Mouse (Mus musculus) thymus, postnatal 36 days (tissue): ENCODE results near the gene Mpp3.

Source experiments
- DNase-seq, 2 experiments: peaks; one replicate each; pipeline ENCODE4 v3.0.0; 2022; ENCODE audit warnings: mixed read lengths in 2 of 2

The Mpp3 gene

DNA sequence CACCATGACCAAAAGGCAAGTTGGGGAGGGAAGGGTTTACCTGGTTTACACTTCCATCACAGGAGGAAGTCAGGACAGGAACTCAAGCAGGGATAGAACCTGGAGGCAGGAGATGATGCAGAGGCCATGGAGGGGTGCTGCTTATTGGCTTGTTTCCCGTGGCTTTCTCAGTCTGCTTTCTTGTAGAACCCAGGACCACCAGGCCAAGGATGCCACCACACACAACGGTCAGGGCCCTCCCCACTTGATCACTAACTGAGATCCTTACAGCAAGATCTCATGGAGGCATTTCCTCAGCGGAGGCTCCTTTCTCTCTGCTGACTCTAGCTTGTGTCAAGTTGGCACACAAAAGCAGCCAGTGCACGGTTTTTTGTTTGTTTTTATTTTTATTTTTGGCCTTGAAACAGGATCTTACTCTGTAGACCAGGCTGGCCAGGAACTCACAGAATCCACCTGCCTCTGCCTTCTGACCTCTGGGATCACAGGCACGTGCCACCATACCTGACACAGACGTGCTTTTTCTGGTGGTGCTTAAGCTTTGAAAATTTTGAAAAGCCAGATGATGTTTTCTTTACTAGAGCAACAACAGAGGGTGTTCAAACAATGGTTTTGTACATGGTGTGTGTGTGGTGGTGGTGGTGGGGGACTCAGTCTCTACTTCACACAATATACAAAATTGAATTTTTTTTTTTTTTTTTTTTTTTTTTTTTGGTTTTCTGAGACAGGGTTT is at the start of gene Mpp3:
Mpp3 (minus strand) TSS at position 375 of the 730 bp plus-strand sequence.
- no peak for DNase-seq

DNA sequence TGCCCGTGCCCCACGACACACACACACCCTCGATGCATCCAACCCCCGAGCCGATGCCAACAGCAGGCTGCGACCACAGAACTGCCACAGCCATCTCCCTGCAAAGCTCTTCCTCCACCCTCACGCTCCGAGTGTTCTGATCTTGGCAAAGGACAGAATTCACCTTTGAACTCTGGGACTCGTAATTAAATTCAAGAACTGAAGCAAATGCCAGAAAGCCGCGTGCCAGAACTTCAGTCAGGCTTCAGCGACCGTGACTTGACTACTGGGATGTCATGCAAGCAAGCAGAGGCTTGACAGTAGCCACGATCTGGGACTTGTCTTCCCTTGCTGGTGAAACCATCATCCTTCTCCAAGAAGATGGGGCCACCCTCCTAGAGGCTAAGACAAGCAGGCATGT is 45.5 kb upstream of the Mpp3 start:
- no peak for DNase-seq

DNA sequence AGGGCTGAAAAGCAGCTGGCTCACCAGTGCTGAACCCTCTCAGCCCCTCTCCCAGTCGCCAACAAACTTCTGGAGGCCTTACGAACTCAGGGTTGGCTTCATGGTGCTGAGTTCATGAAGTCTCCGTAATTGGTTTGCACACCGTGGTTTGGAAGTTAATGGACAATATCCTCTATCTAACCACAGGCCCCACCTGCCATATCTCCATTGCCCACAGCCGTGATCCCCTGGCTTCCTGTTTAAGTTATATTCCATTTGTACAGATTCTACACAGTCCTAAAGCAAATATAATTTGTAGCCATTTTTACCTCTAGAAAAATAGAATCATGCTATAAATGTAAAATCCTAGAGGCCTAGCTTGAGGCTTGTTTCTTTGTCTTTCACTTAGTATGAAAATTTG is 44.5 kb upstream of the Mpp3 start:
- no peak for DNase-seq

DNA sequence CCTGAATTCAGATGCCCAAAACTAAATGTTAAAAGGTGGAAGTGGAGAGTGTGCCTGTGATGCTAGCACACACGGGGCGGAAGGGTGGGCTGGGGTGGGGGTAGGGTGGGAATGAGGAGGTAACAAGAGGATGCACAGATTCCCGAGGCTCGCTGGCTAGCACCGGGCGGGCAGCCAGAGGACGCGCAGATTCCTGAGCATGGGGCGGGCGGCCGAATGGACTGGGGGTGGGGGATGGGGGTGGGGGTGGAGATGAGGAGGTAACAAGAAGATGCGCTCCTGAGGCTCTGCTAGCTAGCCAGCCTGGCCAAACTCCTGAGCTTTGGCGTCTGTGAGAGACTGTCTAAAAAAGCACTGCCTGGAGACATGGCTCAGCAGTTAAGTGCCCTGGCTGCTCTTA is 42.2 kb upstream of the Mpp3 start:
- DNase-seq: no peak

DNA sequence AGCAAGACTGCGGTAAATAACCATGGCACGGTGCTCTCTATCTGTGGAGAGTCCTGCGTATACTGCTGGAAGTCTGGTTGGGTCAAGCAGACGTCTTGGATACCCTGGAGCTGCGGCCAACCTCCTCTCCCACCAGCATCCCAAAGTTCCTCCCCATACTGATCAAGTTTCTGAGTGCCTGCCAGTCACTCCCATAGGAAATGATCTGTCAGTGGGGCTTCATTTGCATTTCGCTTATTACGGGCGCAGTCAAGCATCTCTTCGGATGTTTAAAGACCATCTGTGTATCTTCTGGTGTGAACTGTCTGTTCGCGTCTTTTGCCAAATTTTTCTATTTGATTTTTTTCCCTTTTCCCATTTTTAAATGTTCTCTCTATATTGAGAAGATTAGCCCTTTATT is 41.4 kb upstream of the Mpp3 start:
- DNase-seq: no peak

DNA sequence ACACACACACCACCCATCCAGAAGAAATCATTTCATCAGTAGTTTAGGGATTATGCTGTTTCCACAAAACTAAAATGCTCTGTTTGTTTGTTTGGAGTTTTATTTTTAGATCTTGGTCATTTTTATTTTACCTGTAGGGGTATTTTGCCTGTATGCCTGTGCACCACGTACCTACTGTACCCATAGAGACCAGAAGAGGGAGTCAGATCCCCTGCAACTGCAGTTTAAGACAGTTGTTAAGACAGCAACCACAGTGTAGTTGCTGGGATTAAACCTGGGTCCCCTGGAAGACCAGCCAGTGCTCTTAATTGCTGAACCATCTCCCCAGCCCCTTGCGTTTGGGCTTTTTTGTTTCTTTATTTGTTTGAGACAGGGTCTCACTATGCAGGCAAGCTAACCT is 40.7 kb upstream of the Mpp3 start:
- no peak for DNase-seq

DNA sequence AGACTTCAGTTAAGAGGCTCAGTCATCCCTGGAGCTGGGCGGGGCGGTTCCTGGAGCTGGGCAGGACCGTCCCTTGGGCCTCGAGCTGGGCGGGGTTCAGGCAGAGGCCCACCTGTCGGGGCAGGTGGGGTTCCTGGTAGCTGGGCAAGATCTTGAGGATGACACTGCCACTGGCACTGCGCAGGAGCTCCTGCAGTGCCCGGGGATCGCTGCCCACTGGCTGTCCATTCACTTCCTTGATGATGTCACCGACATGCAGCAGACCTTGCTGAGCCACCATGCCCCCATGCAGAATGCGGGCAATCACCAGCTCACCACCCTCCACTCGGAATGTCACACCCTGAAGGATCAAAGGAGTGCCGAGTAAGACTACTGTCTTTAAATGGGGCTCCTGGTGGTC is 34.8 kb upstream of the Mpp3 start:
- DNase-seq: no peak

DNA sequence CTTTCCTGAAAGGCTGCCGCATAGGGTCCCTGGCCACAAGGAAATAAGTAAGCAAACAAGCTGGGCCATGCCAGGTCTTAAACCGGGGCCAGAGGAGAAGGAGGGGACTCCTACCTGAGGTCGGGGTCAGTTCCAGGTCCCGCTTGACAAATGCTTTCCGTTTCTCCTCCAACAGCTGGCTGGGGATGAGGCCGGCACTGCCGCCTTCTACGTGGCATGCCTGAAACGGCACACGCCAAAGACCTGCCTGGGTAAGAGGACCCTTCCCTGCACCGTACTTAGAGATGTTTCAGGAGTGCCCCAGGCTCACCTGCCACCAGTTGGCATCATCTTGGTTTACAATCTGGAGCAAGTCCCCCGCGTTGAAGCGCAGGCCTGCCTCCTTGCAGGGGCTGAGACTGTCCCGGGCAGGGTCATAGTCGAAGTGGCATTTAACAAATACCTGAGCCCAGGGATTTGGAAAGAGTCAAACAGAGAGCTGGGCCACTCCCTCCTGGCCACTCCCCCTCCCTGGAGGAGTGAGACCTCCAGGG is 33.7 kb upstream of the Mpp3 start:
- DNase-seq: no peak

DNA sequence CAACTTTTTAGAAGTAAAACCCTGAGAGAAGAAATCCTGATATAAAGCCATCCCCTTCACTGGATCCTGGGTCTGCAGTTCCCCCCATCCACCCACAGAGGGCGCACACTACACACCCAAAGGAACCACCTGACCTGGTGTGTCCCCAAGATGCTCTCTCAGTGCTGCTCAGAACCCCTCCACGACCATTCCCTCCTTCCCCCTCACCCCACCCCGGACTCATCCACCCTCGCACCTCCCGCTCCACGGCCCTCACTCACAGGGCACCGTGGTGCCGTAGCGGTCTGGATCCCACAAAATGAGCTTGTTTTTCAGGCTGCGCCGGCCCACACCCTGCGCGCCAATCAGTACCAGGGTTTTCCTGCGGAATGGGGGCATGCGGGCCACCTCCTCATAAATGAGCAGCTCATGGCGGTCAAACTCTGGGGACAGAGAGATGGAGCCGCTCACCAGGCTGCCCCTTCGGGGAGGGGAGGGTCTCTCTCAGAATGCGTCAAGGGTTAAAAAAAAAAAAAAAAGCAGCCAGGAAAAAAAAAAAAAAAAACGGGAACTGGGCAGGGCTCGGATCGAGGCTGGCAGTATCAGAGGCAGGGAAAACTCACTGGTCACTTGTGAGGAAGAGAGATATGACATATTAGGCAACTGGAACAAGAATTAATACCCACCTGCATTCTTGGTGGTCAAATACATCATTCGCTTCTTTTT is 33.1 kb upstream of the Mpp3 start:
- DNase-seq: peak; percentile 52 to 54

DNA sequence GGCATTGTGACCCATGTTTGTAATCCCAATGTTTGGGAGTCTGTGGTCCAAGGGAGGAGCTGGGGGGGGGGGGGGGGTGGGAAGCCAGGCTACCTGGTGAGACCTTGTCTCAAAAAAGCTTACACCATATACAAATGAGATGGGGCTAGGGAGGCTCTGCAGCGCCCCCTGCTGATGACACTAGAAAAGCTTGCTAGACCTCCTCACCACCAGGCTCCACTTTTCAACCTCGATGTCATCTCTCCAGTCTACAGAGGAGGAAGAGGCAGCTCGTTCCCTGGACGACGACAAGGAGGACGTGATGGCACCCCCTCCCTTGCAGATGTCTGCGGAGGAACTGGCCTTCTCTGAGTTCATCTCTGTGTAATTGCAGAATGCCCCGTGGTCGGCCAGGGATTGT is 25.6 kb upstream of the Mpp3 start:
- DNase-seq: peak; percentile 12 to 21

DNA sequence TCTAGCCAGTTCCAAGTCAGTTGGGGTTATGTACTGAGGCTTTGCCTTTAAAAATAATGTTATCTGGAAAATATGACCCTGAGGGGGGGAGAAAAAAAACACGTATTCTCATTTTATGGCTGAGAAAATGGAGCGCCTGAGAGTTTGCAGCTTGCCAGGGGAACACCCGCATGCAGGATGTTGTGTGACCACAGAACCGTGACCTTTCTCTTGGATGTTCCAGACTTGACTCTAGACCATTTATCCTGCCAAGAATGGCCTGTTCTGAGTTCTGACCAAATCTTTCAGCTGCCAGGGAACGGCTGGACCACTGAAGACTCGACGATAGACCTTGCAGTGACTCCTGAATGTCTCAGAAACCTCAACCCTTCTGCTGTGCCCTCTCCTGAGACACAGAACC is 24.9 kb upstream of the Mpp3 start:
- DNase-seq: no peak

DNA sequence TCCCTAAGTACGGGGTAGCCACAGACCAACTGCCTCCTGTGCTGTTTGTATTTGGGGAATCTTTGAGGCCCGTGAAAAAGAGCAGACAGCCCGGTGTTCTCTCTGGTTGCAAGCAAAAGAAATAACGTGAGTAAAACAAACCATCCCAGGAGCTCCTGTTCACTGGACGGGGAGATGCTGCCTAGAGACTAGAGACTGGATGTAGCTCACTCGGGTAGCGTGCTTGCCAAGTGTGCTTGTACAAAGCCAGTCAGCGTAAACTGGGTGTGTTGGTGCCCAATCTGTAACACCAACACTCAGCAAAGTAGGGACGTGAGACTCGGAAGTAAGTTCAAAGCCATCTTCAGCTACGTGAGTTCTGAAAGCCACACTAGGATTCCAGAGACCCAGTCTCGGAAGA is 24.4 kb upstream of the Mpp3 start:
- no peak for DNase-seq

DNA sequence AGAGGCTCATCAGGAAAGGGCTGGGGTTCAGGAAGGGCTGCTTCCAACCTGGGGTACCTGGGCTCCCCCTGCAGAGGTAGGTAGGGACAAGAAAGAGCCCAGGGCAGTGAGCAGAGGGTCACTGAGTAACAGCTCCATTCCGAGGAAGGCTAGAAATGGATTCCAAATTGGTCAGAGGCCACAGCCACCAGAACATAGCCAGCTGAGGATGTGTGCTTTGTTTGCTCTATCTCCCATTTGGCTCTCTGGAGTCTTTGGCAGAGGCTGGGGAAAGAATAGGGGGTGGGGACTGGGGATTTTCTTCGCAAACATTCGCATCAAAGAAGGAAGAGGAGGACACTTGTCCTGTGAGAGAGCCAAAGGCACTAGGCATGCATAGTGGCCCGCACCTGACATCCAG is 23.7 kb upstream of the Mpp3 start:
- no peak for DNase-seq

DNA sequence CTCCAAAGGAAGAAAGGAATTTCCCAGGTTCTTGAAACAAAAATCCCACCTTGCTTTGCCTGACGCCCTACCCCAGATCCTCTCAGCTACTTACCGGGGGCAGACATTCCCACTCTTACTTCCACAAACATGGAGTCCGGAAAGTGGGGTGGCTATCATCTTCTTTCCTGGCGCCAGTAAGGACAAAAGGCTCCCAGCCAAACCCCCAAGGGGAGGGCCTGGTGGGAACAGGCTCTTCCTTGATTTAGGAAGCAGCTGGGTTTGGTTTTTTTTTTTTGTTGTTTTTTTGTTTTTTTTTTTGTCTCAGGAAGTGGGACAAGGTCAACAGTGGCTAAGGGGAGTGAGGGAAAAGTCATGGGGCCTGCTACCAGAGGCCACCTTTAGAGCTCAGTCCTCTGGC is 23.3 kb upstream of the Mpp3 start:
- no peak for DNase-seq

DNA sequence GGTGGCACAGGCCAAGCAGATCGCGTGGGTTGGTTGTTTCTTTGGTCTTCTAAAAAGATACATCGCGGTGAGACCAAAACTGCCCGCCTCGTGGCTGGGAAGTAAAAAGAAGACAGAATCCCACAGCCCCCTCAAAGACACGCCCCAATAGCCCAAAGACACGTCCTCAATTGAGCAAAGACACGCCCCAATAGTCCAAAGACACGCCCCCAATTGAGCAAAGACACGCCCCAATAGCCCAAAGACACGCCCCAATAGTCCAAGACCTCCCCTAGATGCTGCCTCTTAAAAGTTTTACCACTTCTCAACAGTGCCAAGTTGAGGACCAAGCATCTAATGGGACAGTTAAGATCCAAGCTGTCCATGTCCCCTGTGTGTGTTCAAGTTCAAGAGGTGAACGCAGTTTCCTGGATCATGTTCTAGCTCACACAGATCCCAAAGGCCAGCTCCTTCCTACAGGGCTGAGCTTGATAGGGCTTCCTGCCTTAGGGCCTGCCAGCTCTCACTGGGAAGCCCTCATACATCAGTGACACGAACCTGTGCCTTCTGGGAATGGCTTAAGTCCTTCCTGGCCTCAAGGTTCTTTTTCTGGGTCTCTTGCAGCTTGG is 21.7 kb upstream of the Mpp3 start:
- DNase-seq: no peak

DNA sequence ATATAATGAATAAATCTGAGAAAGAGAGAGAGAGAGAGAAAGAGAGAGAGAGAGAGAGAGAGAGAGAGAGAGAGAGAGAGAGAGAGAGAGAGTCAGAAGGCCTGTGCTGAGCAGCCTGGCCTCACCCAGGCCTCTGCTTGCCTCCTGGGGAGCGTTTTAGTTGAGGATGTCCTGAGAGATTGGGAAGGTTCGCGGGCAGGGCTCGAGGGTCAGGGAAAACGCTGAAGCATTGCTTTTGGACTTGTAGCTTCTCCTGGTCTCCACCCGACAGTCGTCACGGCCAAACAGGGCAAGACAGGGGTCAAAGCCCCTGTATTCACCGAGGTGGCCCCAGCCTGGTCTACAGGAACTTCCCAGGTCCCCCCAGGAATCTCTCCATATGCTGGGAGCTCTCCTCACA is 18.3 kb upstream of the Mpp3 start:
- no peak for DNase-seq

DNA sequence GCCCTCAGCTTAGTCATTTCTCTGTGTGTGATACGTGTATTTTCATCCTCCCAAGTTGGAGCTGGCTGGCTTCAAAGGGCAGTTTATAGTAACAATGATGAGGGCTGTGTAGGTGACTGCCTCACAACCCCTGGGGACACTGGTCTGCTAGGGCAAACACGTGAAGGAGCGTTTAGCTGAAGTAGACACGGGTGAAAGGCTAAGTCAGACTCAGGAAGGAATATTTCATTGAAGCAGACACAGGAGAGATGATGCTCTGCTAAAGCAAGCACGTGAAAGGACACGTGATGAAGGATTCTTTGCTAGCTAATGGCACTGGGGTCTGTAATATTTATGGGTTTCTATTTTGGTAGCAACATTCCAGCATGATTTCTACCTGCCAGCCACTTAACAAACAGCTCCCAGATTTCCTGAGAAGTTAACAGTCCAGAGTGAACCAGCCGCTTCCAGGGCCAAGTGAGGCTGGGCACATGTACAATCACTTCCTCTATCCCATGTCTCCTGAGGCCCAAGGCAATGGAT is 16.5 kb upstream of the Mpp3 start:
- DNase-seq: no peak

DNA sequence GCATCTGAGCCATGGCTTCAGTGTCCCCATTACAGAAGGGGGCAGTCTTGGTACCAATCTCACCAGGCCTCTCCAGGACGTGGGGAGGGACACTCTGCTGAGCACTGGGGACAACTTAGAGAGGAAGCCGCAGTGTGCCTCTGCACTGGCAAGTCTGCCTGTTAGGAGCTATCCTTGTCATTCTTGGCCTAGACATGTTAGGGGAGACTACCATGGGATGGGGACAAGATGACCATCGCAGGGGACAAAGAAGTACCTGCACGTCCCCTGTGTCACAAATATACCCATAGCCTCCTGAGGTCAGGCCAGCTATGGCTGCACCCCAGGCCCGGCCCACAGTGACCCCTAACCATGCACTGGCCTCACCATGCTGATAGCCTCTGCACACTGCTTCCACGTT is 15.1 kb upstream of the Mpp3 start:
- no peak for DNase-seq

DNA sequence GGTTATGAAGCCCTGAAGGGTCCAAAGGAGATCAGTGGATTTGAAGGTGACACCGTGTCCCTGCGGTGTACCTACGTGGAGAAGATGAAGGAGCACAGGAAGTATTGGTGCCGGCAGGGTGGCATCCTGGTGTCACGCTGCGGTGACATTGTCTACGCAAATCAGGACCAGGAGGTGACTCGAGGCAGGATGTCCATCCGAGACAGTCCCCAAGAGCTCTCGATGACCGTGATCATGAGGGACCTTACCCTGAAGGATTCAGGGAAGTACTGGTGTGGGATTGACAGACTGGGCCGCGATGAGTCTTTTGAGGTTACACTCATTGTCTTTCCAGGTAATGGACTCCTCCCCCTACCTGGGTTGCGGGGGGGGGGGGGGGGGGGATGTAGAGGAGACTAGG is 14.7 kb upstream of the Mpp3 start:
- no peak for DNase-seq

DNA sequence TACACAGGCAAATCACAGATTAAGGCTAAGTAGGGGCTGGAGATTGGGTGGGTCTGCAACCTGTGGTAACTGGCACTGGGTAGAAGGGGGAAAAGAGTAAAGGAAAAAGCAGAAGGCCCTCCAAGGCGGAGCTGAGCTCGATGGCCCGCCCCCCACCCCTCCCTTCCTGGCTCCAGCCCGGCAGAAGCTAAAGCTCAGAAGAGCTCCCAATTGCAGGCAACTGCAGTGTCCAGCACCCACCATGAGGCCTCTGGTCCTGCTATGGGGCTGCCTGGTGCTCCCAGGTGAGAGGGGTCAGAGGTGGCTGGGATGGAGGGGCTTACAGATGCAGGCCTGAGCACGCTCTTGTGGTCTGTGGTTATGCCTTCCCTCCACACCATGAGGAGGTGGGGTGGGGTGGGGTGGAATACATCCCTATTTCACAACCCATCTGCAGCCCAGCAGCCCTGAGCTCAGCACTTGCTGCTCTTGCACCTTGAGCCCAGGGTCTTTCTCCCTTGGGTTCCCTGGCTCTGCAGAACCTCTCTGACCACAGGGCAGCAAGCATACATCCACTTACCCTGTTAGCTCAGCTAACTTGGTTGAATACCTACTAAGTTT is 13.2 kb upstream of the Mpp3 start, which contains the start of gene Cd300lg:
Cd300lg (plus strand) TSS at position 160 of the 600 bp plus-strand sequence.
- DNase-seq: no peak

DNA sequence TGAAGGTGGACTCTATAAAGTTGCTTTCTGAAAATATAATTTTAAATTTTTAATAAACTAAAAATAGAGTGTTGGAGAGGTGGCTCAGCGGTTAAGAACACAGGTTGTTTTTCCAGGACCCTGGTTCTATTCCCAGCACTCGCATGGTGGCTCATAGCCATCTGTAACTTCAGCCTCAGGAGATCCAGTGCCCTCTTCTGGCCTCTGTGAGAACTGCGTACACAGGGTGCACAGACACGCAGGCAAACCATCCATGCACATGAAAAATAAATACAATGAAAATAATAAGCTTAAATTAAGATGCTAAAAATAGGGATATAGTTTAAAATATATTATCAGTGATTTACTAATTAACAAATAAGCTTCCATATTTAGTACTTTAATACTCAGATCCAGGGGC is 12.4 kb upstream of the Mpp3 start:
- DNase-seq: no peak

DNA sequence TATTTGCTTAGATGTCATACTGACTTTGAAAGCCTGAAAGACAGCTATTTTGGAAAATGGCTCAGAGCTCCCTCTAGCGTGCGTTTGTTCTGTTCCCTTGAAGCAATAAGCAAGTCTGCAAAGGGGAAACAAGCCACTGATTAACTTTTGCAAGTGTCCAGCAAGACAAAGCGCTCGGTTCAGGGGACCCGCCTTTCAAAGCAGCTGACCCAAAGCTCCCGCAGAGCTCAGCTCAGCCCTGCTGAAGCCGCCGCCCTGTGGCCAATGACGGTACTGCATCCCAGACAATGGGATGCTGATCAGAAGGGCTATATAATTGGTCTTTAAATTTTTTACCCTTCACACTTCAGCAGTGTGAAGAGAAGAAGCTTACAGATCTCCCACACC is 11.9 kb upstream of the Mpp3 start:
- DNase-seq: peak; percentile 36 to 55

DNA sequence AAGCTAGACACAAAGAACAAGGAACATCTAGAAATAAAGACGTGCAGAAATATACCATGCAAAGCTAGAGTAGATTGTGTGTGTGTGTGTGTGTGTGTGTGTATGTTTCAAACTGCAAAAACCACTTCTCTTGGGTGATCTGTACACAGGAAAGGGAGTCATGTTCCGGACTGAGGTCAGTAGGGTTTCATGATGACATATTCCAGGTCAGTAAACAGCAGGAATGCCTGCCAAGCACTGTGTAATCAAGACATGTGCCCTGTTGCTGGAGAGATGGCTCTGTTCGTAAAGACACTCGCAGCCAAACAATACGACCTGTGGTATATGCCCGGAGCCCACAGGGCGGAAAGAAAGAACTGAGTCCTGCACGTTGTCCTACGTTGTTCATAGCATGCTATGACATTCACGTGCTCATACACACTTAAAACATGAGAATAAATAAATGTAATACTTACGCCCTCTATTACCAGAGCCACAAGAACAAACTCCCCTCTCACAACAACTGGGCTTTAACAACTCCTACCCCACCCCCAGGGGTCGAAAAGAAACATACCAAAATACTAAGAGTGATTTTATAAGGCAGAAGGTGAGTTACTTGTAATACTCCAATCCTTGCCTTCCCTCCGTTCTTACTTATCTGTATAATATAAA is 11.4 kb upstream of the Mpp3 start:
- DNase-seq: no peak
